Mouse (Mus musculus) liver, postnatal 0 days (tissue): ENCODE measurements around the gene Camk1.

Experiments
- CTCF ChIP-seq: sonication (generic); IDR thresholded peaks from 2 replicates; pipeline ENCODE4 v1.5.1; 2016; ENCODE audit warnings: antibody characterized with exemption, low read depth
- EP300 ChIP-seq: IDR thresholded peaks from 2 replicates; pipeline ENCODE4 v1.6.1; 2016; ENCODE audit warnings: antibody characterized with exemption, low read depth, mild to moderate bottlenecking

- TF ChIP-seq CTCF (no peak), EP300 (no peak)
Observed at GRCm38 (mm10) chr6:113344321-113344720, 537 bp upstream of the Camk1 start.
